Mouse (Mus musculus) bone marrow macrophage, adult 2 months (primary cell): Measurements from ENCODE around the gene Kmt5a.

Experiments
- CTCF ChIP-seq: IDR thresholded peaks from 2 replicates; pipeline ENCODE4 v1.5.1; 2012; ENCODE audit warnings: low read depth, mild to moderate bottlenecking, low read length, moderate library complexity
- POLR2A ChIP-seq: IDR thresholded peaks from 2 replicates; pipeline ENCODE4 v1.6.1; 2012; ENCODE audit warnings: mild to moderate bottlenecking, low read depth, low read length, borderline replicate concordance

- TF ChIP-seq CTCF (no peak), POLR2A (no peak)
These were observed 52.9 kb downstream of the Kmt5a start for GRCm38 (mm10) chr5:124492618-124493017.
